Mouse (Mus musculus) C2C12 (cell line): ENCODE data around the gene Alg12. TPM values are rescaled to one million over a fixed set of nuclear protein-coding genes. Genes with fewer than 3 reads are reported as not detected.

ENCODE experiments used
- H3K27me3 ChIP-seq: one replicate; pipeline ENCODE4 v1.6.1; 2011; ENCODE audit not compliant: control insufficient read depth, insufficient read depth, insufficient read length
- H3K36me3 ChIP-seq: one replicate; pipeline ENCODE4 v1.6.1; 2011; ENCODE audit not compliant: control insufficient read depth, insufficient read depth
- H3K4me3 ChIP-seq: one replicate; pipeline ENCODE4 v1.5.1; 2011; ENCODE audit warnings: mild to moderate bottlenecking, control low read depth; ENCODE audit not compliant: poor library complexity, insufficient read depth, severe bottlenecking
- H3K79me2 ChIP-seq: one replicate; pipeline ENCODE4 v1.6.1; 2011; ENCODE audit not compliant: control insufficient read depth, insufficient read depth
- H3K79me3 ChIP-seq: one replicate; pipeline ENCODE4 v1.6.1; 2011; ENCODE audit warnings: low read depth, control low read depth
- H3ac ChIP-seq: one replicate; pipeline ENCODE3; 2011; ENCODE audit warnings: low read depth; ENCODE audit not compliant: control insufficient read depth, insufficient read length
- CEBPB ChIP-seq: IDR thresholded peaks from one replicate; pipeline ENCODE4 v1.6.1; 2011; ENCODE audit warnings: low read depth, mild to moderate bottlenecking, control low read depth, moderate library complexity
- CTCF ChIP-seq: IDR thresholded peaks from one replicate; pipeline ENCODE4 v1.5.1; 2011; ENCODE audit not compliant: control insufficient read depth, insufficient read depth, insufficient read length
- FOSL1 ChIP-seq: IDR thresholded peaks from one replicate; pipeline ENCODE4 v1.8.0; 2011; ENCODE audit warnings: mild to moderate bottlenecking, low read length; ENCODE audit not compliant: poor library complexity, insufficient read depth, severe bottlenecking
- MAX ChIP-seq: IDR thresholded peaks from one replicate; pipeline ENCODE4 v1.6.1; 2011; ENCODE audit warnings: mild to moderate bottlenecking, control low read depth
- MYOD1 ChIP-seq: IDR thresholded peaks from one replicate; pipeline ENCODE4 v1.6.1; 2011; ENCODE audit warnings: low read depth; ENCODE audit not compliant: control insufficient read depth, insufficient read length
- MYOG ChIP-seq: IDR thresholded peaks from one replicate; pipeline ENCODE4 v1.6.1; 2011; ENCODE audit not compliant: control insufficient read depth, insufficient read length; ENCODE audit errors: extremely low read depth
- USF1 ChIP-seq: IDR thresholded peaks from one replicate; pipeline ENCODE4 v1.6.1; 2011; ENCODE audit warnings: low read depth, mild to moderate bottlenecking, control low read depth, moderate library complexity
- polyA plus RNA-seq: library from polyadenylated mRNA; unstranded; fragments of >200 nt; fragmentation: generic; extraction: Trizol; gene quantifications from one replicate; pipeline ENCODE4 v1.2.1, GENCODE M21; 2012; ENCODE audit warnings: missing spikeins

Alg12 gene
- polyA plus RNA-seq, 1 experiment = 14.2 TPM

GRCm38 (mm10) chr15:88853106-88853505 lies 34.0 kb upstream of the Alg12 start:
- no peaks in the 10 kb centered on the region for H3K36me3 ChIP-seq
- H3K27me3 ChIP-seq = no peaks in the 10 kb centered on the region
- no peaks in the 10 kb centered on the region for H3K79me2 ChIP-seq
- TF ChIP-seq CTCF (no peak), FOSL1 (no peak), MYOD1 (no peak)
- H3K79me3 ChIP-seq = no peaks in the 10 kb centered on the region
- H3ac ChIP-seq = no peak overlapping the region
- no peak overlapping the region for H3K4me3 ChIP-seq

- H3K36me3 ChIP-seq = no peaks in the 10 kb centered on the region
- H3K27me3 ChIP-seq = no peaks in the 10 kb centered on the region
- no peak for TF ChIP-seq USF1
- TF ChIP-seq CEBPB = no peak
- no peak for TF ChIP-seq MAX
- no peak for TF ChIP-seq FOSL1
- no peak for TF ChIP-seq CTCF
- TF ChIP-seq MYOD1 = no peak
- no peak for TF ChIP-seq MYOG
- H3K79me2 ChIP-seq = no peaks in the 10 kb centered on the region
- H3ac ChIP-seq = no peak overlapping the region
- H3K79me3 ChIP-seq = no peaks in the 10 kb centered on the region
- H3K4me3 ChIP-seq = no peak overlapping the region
Measured at GRCm38 (mm10) chr15:88851507-88852149, 32.5 kb upstream of the Alg12 start.

GRCm38 (mm10) chr15:88851076-88851475 lies 32.0 kb upstream of the Alg12 start:
- TF ChIP-seq CEBPB (no peak), MYOD1 (no peak), FOSL1 (no peak), MAX (no peak), CTCF (no peak), USF1 (no peak), MYOG (no peak)
- no peaks in the 10 kb centered on the region for H3K79me3 ChIP-seq
- no peaks in the 10 kb centered on the region for H3K36me3 ChIP-seq
- no peaks in the 10 kb centered on the region for H3K27me3 ChIP-seq
- no peak overlapping the region for H3ac ChIP-seq
- no peak overlapping the region for H3K4me3 ChIP-seq
- H3K79me2 ChIP-seq = no peaks in the 10 kb centered on the region

GRCm38 (mm10) chr15:88850146-88850826 lies 31.2 kb upstream of the Alg12 start:
- no peaks in the 10 kb centered on the region for H3K36me3 ChIP-seq
- no peak for TF ChIP-seq MAX
- TF ChIP-seq USF1 = no peak
- TF ChIP-seq MYOD1 = no peak
- no peak for TF ChIP-seq CEBPB
- TF ChIP-seq MYOG = no peak
- no peak for TF ChIP-seq FOSL1
- no peak for TF ChIP-seq CTCF

GRCm38 (mm10) chr15:88849621-88850020 lies 30.5 kb upstream of the Alg12 start:
- Histone ChIP-seq H3K79me3 (no peaks in the 10 kb centered on the region), H3ac (no peak overlapping the region), H3K36me3 (no peaks in the 10 kb centered on the region), H3K27me3 (no peaks in the 10 kb centered on the region), H3K79me2 (no peaks in the 10 kb centered on the region), H3K4me3 (no peak overlapping the region)
- TF ChIP-seq MAX (no peak), FOSL1 (no peak), USF1 (no peak), CTCF (no peak), MYOG (no peak), CEBPB (no peak), MYOD1 (no peak)

More at GRCm38 (mm10) chr15:88850146-88850826, 31.2 kb upstream of the Alg12 start:
- no peaks in the 10 kb centered on the region for H3K27me3 ChIP-seq
- H3K79me2 ChIP-seq = no peaks in the 10 kb centered on the region
- no peak overlapping the region for H3ac ChIP-seq
- H3K79me3 ChIP-seq = no peaks in the 10 kb centered on the region
- no peak overlapping the region for H3K4me3 ChIP-seq
